Mouse (Mus musculus): ENCODE results near the gene Mark4.

DNA sequence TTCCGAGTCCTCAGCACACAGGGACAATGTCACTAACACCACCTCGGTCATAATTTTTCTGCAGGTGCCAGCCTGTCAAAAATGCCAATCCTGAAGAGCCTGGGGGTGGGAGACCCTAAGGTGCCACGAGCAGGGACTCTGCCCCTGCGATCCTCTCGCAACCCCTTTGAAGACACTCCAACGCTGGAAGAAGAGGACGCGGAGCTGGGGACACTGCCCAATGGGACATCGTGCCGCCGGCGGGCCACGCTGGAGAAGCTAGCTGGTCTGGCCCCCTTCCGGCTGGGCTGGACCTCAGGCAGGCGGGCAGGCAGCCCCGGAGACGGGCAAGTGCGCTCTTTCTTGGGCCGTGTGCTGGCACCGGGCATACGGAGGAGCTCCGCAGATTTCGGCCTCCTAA is 10.8 kb upstream of the Mark4 start:
- TF ChIP-seq POLR2A (IDR thresholded peaks at IDR 0.05; ENCODE audit: control insufficient read depth, extremely low read depth, insufficient read depth, low read length, poor library complexity), result no peak
- TF ChIP-seq CTCF (IDR thresholded peaks at IDR 0.05; ENCODE audit: borderline replicate concordance, control insufficient read depth, extremely low read depth, insufficient read depth, low read length, poor library complexity), result no peak
